Mouse (Mus musculus): ENCODE data around the gene Ifrd2. TPM values are rescaled to one million over a fixed set of nuclear protein-coding genes. Genes with fewer than 3 reads are reported as not detected.

Gene Ifrd2
- polyA plus RNA-seq, 1 experiment from 2014 or later = 14.5 TPM

DNA sequence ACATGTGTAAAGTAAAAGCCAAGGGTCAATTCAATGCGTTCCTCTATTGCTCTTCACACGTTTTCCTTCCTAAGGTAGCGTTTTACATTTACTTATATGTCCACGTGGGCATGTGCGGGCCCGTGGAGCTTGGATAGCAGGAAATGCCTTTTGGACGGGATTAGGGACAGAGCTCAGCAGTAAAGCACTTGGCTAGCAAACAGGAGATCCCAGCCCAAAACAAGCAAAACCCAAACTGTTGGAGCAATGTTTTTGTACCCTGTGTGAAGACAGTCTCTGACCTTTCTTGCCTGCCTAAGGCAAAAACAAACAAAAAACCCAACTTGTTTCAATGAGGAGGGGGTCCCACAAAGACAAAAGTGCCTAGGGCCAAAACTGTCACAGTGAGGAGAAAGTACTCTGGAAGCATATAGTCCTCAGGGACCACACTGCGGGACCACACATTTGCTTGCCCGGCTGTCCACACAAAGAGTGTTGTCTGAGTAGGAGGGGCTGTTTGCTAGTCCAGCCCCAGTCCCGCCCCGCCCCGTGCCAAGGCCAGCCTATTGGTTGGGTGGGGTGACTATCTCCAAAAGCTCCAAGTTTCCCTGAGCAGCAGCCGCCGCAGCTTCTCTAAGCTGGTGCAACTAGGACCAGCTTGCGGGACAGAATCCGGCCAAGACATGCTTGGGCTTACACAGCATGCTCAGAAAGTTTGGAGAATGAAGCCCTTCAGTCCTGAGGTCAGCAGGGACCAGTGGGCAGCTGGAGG lies 10.9 kb upstream of the Ifrd2 start, which contains the start of gene Hyal1:
Gene Hyal1, plus strand, starts transcription at position 571 of the 751 bp plus-strand sequence.
- peak within 1 kb of the TSS; percentile 21 for H3K4me3 ChIP-seq (replicated peaks; ENCODE audit: low read depth, low read length)
- H3K4me1 ChIP-seq (ENCODE audit: control insufficient read depth, insufficient read depth, low read length) = peaks cover 20% of the 10 kb centered on the region
- ATAC-seq (ENCODE audit: low FRiP score, low TSS enrichment) = peak; percentile 29
- H3K27me3 ChIP-seq (ENCODE audit: control insufficient read depth, insufficient read depth, low read length) = no peaks in the 10 kb centered on the region
- no peaks in the 10 kb centered on the region for H3K9me3 ChIP-seq (ENCODE audit: control insufficient read depth, low read length)
- H3K27ac ChIP-seq (replicated peaks; ENCODE audit: low read depth, low read length) = peak within 1 kb of the TSS; percentile 41; the same call in 1 of the 2 replicates
- peak; percentile 76 for DNase-seq
- no peak within 1 kb of the TSS; the same call in 1 of the 2 replicates for H3K9ac ChIP-seq (replicated peaks; ENCODE audit: low read length)
- peak within 1 kb of the TSS; percentile 42 for H3K4me2 ChIP-seq (ENCODE audit: low read length)
- WGBS = 27% methylated on average over 16 of the region's 16 CpGs
- peaks cover 29% of the 10 kb centered on the region for H3K36me3 ChIP-seq (ENCODE audit: control insufficient read depth, insufficient read depth, low read length)

DNA sequence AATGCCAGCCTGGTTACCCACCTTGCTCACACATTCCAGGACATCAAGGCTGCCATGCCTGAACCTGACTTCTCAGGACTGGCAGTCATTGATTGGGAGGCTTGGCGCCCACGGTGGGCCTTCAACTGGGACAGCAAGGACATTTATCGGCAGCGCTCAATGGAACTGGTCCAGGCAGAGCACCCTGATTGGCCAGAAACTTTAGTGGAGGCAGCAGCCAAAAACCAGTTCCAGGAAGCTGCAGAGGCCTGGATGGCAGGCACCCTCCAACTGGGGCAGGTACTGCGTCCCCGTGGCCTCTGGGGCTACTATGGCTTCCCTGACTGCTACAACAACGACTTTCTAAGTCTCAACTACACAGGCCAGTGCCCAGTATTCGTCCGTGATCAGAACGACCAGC lies 9.6 kb upstream of the Ifrd2 start:
- WGBS = 95% methylated on average over 10 of the region's 10 CpGs

DNA sequence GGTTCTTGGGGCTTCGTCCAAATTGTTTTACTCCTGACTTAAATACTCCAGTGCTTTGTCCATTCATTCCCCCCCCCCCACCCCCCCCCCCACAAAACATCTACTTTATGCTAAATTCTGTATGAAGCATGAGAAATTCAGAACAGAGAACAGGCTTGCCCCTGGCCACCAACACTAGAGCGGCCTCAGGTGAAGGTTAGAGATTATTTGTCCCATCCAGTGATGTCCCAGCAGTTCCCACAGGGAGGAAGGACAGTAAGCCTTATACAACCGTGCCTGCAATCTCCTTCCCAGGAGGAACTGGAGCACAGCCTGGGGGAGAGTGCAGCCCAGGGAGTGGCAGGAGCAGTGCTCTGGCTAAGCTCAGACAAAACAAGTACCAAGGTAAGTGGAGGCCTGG lies 8.9 kb upstream of the Ifrd2 start, which contains the start of gene Naa80:
Gene Naa80, plus strand, starts transcription at position 301 of the 400 bp plus-strand sequence.
- DNase-seq = no peak
- H3K9ac ChIP-seq (replicated peaks; ENCODE audit: low read length) = no peak within 1 kb of the TSS
- H3K27me3 ChIP-seq (ENCODE audit: control insufficient read depth, insufficient read depth, low read length) = no peaks in the 10 kb centered on the region
- H3K9me3 ChIP-seq (ENCODE audit: control insufficient read depth, low read length) = no peaks in the 10 kb centered on the region
- ATAC-seq (ENCODE audit: low FRiP score, low TSS enrichment) = no peak
- no peak within 1 kb of the TSS for H3K27ac ChIP-seq (replicated peaks; ENCODE audit: low read depth, low read length)
- H3K4me1 ChIP-seq (ENCODE audit: control insufficient read depth, insufficient read depth, low read length) = peaks cover 20% of the 10 kb centered on the region
- no peak within 1 kb of the TSS; the same call in 1 of the 2 replicates for H3K4me2 ChIP-seq (ENCODE audit: low read length)
- H3K4me3 ChIP-seq (replicated peaks; ENCODE audit: low read depth, low read length) = no peak within 1 kb of the TSS
- WGBS = 75% methylated on average over 3 of the region's 3 CpGs
- peaks cover 15% of the 10 kb centered on the region for H3K36me3 ChIP-seq (ENCODE audit: control insufficient read depth, insufficient read depth, low read length)

More for the DNA sequence above, 9.6 kb upstream of the Ifrd2 start:
- Histone ChIP-seq H3K27ac (replicated peaks; ENCODE audit: low read depth, low read length) (no peak overlapping the region), H3K9ac (replicated peaks; ENCODE audit: low read length) (no peak overlapping the region), H3K4me2 (ENCODE audit: low read length) (no peak overlapping the region), H3K36me3 (ENCODE audit: control insufficient read depth, insufficient read depth, low read length) (peaks cover 15% of the 10 kb centered on the region), H3K4me3 (replicated peaks; ENCODE audit: low read depth, low read length) (no peak overlapping the region), H3K9me3 (ENCODE audit: control insufficient read depth, low read length) (no peaks in the 10 kb centered on the region), H3K27me3 (ENCODE audit: control insufficient read depth, insufficient read depth, low read length) (no peaks in the 10 kb centered on the region), H3K4me1 (ENCODE audit: control insufficient read depth, insufficient read depth, low read length) (peaks cover 20% of the 10 kb centered on the region)
- ATAC-seq (ENCODE audit: low FRiP score, low TSS enrichment) (no peak), DNase-seq (no peak)

DNA sequence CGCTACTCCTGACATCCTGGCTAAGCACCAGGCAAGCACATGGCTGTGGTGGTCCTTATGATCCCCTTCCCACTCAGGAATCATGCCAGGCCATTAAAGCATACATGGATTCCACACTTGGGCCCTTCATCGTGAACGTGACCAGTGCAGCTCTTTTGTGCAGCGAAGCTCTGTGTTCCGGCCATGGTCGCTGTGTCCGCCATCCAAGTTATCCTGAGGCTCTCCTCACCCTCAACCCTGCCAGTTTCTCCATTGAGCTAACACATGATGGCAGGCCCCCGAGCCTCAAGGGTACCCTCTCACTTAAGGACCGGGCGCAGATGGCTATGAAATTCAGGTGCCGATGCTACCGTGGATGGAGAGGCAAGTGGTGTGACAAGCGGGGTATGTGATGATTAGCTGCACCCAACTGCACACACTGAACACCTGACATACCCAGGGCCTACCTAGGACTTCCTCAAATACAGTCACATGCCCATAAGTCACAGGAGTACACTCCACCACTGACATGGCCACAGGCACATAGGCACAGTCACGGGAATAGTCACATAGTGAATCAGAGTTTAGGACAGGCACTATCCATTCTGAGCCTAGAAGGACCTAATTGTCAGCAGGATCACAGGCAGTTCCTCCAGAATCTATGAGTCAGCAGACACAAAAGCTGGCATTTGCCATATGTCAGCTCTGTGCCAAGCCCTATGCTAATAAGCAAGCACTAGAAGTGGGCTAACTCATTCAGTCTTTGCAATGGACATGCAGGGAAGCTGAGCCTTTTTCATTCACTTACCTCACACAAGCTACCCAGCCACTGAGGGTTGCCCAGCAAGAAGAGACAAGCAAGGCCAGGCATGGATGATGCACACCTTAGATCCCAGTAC lies 8.2 kb upstream of the Ifrd2 start:
- H3K4me2 ChIP-seq (ENCODE audit: low read length) = no peak overlapping the region; the same call in 1 of the 2 replicates
- no peaks in the 10 kb centered on the region for H3K9me3 ChIP-seq (ENCODE audit: control insufficient read depth, low read length)
- no peak for DNase-seq

DNA sequence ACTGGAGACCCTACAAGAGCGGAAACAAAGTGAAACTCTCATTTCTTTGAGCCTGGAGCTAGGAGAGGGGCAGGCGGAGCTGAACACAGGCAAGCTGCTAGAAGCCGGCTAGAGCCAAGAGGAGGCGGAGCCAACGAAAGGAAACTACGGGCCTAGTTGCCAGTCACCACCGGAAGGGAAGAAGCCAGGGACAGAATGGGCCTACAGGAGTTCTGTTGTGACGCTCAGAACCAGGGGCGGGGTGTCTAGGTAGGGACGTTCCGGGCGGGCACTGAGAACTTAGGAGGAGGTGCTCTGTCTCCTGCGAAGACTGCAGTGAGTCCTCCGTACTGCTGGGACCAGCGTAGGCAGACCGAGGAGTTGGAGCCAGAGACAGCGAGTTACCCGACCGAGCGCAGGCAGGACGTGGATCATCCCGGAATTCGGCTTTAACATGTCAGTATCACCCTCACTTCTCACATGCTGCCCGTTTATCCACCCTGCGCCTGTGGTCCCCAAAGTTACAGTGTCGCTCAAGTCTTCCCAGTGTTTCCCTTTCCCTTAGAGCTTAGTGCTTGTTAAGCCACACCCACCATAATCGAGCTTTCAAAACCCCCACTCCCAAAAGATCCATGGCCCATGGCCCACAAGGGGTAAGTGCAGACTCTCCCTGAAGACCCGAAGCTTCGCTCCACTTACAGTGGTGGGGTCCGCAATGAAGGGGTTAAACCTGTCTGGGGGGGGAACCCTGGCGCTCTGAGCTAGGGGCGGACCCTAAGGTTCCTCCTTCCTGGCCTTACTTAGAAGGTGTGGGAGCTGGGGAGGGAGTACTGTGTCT lies 6.7 kb upstream of the Ifrd2 start, which contains the start of gene Hyal3:
Gene Hyal3, plus strand, starts transcription at position 318 of the 817 bp plus-strand sequence.
- Histone ChIP-seq H3K4me1 (ENCODE audit: control insufficient read depth, insufficient read depth, low read length) (peaks cover 20% of the 10 kb centered on the region), H3K27me3 (ENCODE audit: control insufficient read depth, insufficient read depth, low read length) (no peaks in the 10 kb centered on the region), H3K36me3 (ENCODE audit: control insufficient read depth, insufficient read depth, low read length) (peaks cover 11% of the 10 kb centered on the region; the same call in 1 of the 2 replicates), H3K27ac (replicated peaks; ENCODE audit: low read depth, low read length) (peak within 1 kb of the TSS; percentile 81), H3K4me3 (replicated peaks; ENCODE audit: low read depth, low read length) (peak within 1 kb of the TSS; percentile 62), H3K4me2 (ENCODE audit: low read length) (peak within 1 kb of the TSS; percentile 98), H3K9me3 (ENCODE audit: control insufficient read depth, low read length) (no peaks in the 10 kb centered on the region), H3K9ac (replicated peaks; ENCODE audit: low read length) (peak within 1 kb of the TSS; percentile 74)
- WGBS = under 1% methylated on average over 32 of the region's 32 CpGs
- ATAC-seq (ENCODE audit: low FRiP score, low TSS enrichment) (peak; percentile 71), DNase-seq (peak; percentile 90)

More for the DNA sequence above, 8.2 kb upstream of the Ifrd2 start:
- Histone ChIP-seq H3K9ac (replicated peaks; ENCODE audit: low read length) (no peak overlapping the region), H3K4me1 (ENCODE audit: control insufficient read depth, insufficient read depth, low read length) (peaks cover 20% of the 10 kb centered on the region), H3K36me3 (ENCODE audit: control insufficient read depth, insufficient read depth, low read length) (peaks cover 18% of the 10 kb centered on the region), H3K27ac (replicated peaks; ENCODE audit: low read depth, low read length) (no peak overlapping the region), H3K4me3 (replicated peaks; ENCODE audit: low read depth, low read length) (no peak overlapping the region), H3K27me3 (ENCODE audit: control insufficient read depth, insufficient read depth, low read length) (no peaks in the 10 kb centered on the region)
- 93% methylated on average over 14 of the region's 14 CpGs for WGBS
- ATAC-seq (ENCODE audit: low FRiP score, low TSS enrichment) = no peak

DNA sequence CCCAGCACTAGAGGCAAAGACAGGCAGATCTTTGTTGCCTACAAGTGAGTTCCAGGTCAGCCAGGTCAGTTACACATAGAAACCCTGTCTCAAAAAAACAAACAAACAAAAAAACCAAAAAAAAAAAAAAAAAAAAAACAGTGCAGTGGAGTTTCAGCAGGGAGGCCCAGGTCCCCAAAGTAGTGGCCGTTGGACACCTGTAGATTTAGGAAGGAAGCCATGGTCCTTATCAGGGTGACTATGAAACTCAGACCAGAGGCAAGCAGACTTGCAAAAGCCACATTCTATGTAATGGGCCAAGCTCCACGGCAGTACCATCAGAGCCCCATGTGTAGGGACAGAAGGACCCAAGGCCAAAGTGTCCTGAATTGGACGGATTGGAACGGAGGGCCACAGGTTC lies 5.9 kb upstream of the Ifrd2 start:
- no peaks in the 10 kb centered on the region for H3K27me3 ChIP-seq (ENCODE audit: control insufficient read depth, insufficient read depth, low read length)
- H3K27ac ChIP-seq (replicated peaks; ENCODE audit: low read depth, low read length) = no peak overlapping the region
- ATAC-seq (ENCODE audit: low FRiP score, low TSS enrichment) (no peak), DNase-seq (no peak)
- H3K4me2 ChIP-seq (ENCODE audit: low read length) = peak overlapping the region; percentile 98
- peak overlapping the region; percentile 74 for H3K9ac ChIP-seq (replicated peaks; ENCODE audit: low read length)
- peaks cover 11% of the 10 kb centered on the region; the same call in 1 of the 2 replicates for H3K36me3 ChIP-seq (ENCODE audit: control insufficient read depth, insufficient read depth, low read length)
- peaks cover 20% of the 10 kb centered on the region for H3K4me1 ChIP-seq (ENCODE audit: control insufficient read depth, insufficient read depth, low read length)
- H3K4me3 ChIP-seq (replicated peaks; ENCODE audit: low read depth, low read length) = peak overlapping the region; percentile 62; the same call in 1 of the 2 replicates
- no peaks in the 10 kb centered on the region for H3K9me3 ChIP-seq (ENCODE audit: control insufficient read depth, low read length)
- WGBS = 85% methylated on average over 4 of the region's 4 CpGs

DNA sequence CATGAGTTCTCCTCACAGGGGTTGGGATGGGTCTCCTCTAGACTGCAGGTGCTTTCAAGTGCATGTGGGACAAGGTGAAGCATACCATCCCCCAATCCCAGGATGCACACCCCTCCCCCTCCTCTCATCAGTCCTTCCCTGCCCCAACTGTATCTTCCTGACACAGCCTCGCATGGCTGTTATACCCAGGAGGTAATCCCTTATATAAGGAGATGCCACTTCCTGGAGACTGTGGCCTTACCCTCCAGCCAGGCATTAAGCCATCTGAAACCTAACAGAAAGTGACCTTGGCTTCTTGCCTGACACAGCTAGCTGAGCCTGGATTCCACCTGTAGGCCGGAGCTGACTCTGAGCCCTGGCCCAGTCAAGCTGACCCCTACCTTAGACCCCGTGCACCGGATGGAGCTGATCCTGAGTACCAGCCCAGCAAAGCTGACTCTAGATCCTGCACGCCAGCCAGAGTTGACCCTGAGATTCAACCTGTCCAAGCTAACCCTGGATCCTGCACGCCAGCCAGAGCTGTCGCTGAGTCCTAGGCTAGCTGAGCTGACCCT lies 4.9 kb upstream of the Ifrd2 start:
- peaks cover 11% of the 10 kb centered on the region; the same call in 1 of the 2 replicates for H3K36me3 ChIP-seq (ENCODE audit: control insufficient read depth, insufficient read depth, low read length)
- ATAC-seq (ENCODE audit: low FRiP score, low TSS enrichment) = no peak

More for the DNA sequence above, 4.9 kb upstream of the Ifrd2 start:
- no peak overlapping the region for H3K9ac ChIP-seq (replicated peaks; ENCODE audit: low read length)
- no peaks in the 10 kb centered on the region for H3K27me3 ChIP-seq (ENCODE audit: control insufficient read depth, insufficient read depth, low read length)
- no peak overlapping the region for H3K27ac ChIP-seq (replicated peaks; ENCODE audit: low read depth, low read length)
- peaks cover 15% of the 10 kb centered on the region for H3K4me1 ChIP-seq (ENCODE audit: control insufficient read depth, insufficient read depth, low read length)
- 92% methylated on average over 7 of the region's 7 CpGs for WGBS
- DNase-seq = no peak
- no peak overlapping the region for H3K4me2 ChIP-seq (ENCODE audit: low read length)
- no peak overlapping the region for H3K4me3 ChIP-seq (replicated peaks; ENCODE audit: low read depth, low read length)
- H3K9me3 ChIP-seq (ENCODE audit: control insufficient read depth, low read length) = no peaks in the 10 kb centered on the region

All from midbrain, embryonic 14.5 days (tissue).